In the genomic region with DNA sequence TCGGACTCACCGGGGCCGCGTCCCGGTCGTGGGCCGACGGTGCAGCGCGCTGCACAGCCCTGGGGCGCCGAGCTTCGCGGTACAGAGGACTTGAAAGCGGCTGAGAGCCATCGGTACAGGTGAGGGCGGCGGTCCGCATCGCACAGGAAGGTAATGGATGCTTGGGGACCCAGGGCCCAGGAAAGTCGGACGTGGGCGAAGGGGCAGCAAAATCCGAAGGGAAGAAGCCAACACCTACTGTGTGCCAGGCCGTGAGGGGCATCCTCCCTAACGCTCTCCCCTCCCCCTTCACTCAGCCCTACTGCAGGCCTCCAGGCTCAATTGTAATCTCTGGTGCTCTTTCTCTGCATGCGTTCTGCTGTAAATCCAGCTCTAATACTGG, we compare ENCODE assay signal across 8 mouse cellular contexts. TPM values are rescaled to one million over a fixed set of nuclear protein-coding genes. Genes with fewer than 3 reads are reported as not detected.
DNase-seq lines count a peak whose midpoint lies in the region; ATAC-seq and TF ChIP-seq lines count a peak whose summit lies in the region.

No protein-coding gene starts in this region.

- H3K79me2 ChIP-seq in myocyte (ENCODE audit: control insufficient read depth, insufficient read depth): peaks cover 49% of the 10 kb centered on the region

- peak overlapping the region; percentile 32 for H3ac ChIP-seq in myocyte (ENCODE audit: control insufficient read depth, insufficient read length)

- intact Hi-C loops in gastrocnemius, adult 2 months (cut with DNase I): loop anchor here (5.0 kb wide), 1 partner anchor 106 kb away; no protein-coding TSS in a partner anchor
- intact Hi-C loops in gastrocnemius, postnatal 14 days (cut with DNase I; ENCODE audit: low total_unique reads): no loop called here

- peak overlapping the region; percentile 89 for H3K4me3 ChIP-seq in gastrocnemius, adult 2 months
- H3K4me3 ChIP-seq in thymus, adult 2 months (ENCODE audit: control insufficient read depth, insufficient read depth, low read length): peak overlapping the region; percentile 71
- H3K4me3 ChIP-seq in myocyte: peak overlapping the region; percentile 91

- no peak for TF ChIP-seq POLR2A in thymus, adult 2 months (IDR thresholded peaks at IDR 0.05; ENCODE audit: control insufficient read depth, extremely low read depth, insufficient read depth, low read length, poor library complexity)
- no peak for TF ChIP-seq POLR2A in myocyte (IDR thresholded peaks at IDR 0.05; ENCODE audit: insufficient read length, low read depth)

- H3K27ac ChIP-seq in gastrocnemius, adult 2 months: peak overlapping the region; percentile 93
- no peak overlapping the region for H3K27ac ChIP-seq in thymus, adult 2 months (ENCODE audit: control insufficient read depth, insufficient read depth, low read length)

- peak; percentile 30 for ATAC-seq in inflammation-experienced regulatory T-cells, adult 6 months
- no peak for ATAC-seq in megakaryocyte-erythroid progenitor cell, adult 5-6 weeks (replicated peaks; ENCODE audit: low FRiP score, low TSS enrichment, poor library complexity, severe bottlenecking)

- no peak for TF ChIP-seq CTCF in gastrocnemius, adult 2 months (IDR thresholded peaks at IDR 0.05)
- TF ChIP-seq CTCF in thymus, adult 2 months (IDR thresholded peaks at IDR 0.05; ENCODE audit: borderline replicate concordance, control insufficient read depth, extremely low read depth, insufficient read depth, low read length, poor library complexity): no peak

- DNase-seq in gastrocnemius, adult 2 months: no peak
- no peak for DNase-seq in gastrocnemius, postnatal 14 days
- DNase-seq in thymus, adult 2 months: peak; percentile 48
- no peak for DNase-seq in thymus, postnatal 4 days
- no peak for DNase-seq in ovary, postnatal 14 days (ENCODE audit: low spot score)

- H3K36me3 ChIP-seq in thymus, adult 2 months (ENCODE audit: control insufficient read depth, insufficient read depth, low read length): peaks cover 25% of the 10 kb centered on the region
- H3K36me3 ChIP-seq in myocyte (ENCODE audit: control insufficient read depth, insufficient read depth): peaks cover 12% of the 10 kb centered on the region

- WGBS in thymus, adult 2 months: under 1% methylated on average over 27 of the region's 27 CpGs

- H3K4me1 ChIP-seq in thymus, adult 2 months (replicated peaks; ENCODE audit: control insufficient read depth, insufficient read depth, low read length): peaks cover 28% of the 10 kb centered on the region

- no peaks in the 10 kb centered on the region for H3K27me3 ChIP-seq in thymus, adult 2 months (ENCODE audit: control insufficient read depth, insufficient read depth, low read length)
- H3K27me3 ChIP-seq in myocyte (ENCODE audit: control insufficient read depth, insufficient read depth, insufficient read length): no peaks in the 10 kb centered on the region

- H3K4me2 ChIP-seq in myocyte (ENCODE audit: low read depth): peak overlapping the region; percentile 83

TF ChIP-seq in myocyte, 11 proteins besides CTCF, POLR2A, EP300 and RAD21:
- TF ChIP-seq SRF (IDR thresholded peaks at IDR 0.05; ENCODE audit: control insufficient read depth, insufficient read length, low read depth) (no peak), MAX (IDR thresholded peaks at IDR 0.05; ENCODE audit: low read depth) (no peak), POLR2AphosphoS2 (IDR thresholded peaks at IDR 0.05; ENCODE audit: insufficient read length, low read depth) (no peak), E2F4 (IDR thresholded peaks at IDR 0.05; ENCODE audit: insufficient read depth) (no peak), TCF3 (IDR thresholded peaks at IDR 0.05; ENCODE audit: insufficient read length, low read depth) (no peak), MYOG (IDR thresholded peaks at IDR 0.05; ENCODE audit: control insufficient read depth in 1 of 3, insufficient read depth in 1 of 3, insufficient read length in 2 of 3, low read depth in 2 of 3) (no peak), TCF12 (IDR thresholded peaks at IDR 0.05; ENCODE audit: insufficient read depth, poor library complexity, severe bottlenecking) (no peak), MYOD1 (IDR thresholded peaks at IDR 0.05; ENCODE audit: control insufficient read depth in 1 of 3, insufficient read length in 2 of 3, low read depth in 2 of 3) (no peak), REST (IDR thresholded peaks at IDR 0.05; ENCODE audit: insufficient read depth, insufficient read length) (no peak), CEBPB (IDR thresholded peaks at IDR 0.05; ENCODE audit: insufficient read depth, poor library complexity, severe bottlenecking) (no peak), USF1 (IDR thresholded peaks at IDR 0.05; ENCODE audit: low read depth) (no peak)

RNA-seq across cellular contexts. Expression of gene Sept1, which starts 0.4 kb away (rescaled TPM):
- total RNA-seq in gastrocnemius, adult 2 months (2021): 1 to 10 TPM in 1 of 2 experiments, under 1 TPM in 1; 0.89 to 2.1 TPM
- total RNA-seq in gastrocnemius, postnatal 14 days (2021): 1 to 10 TPM; 4.2 to 5.0 TPM
- 1,045 and 1,102 TPM in 2 replicates for polyA plus RNA-seq in thymus, adult 2 months (2012; rRNA removed)
- polyA plus RNA-seq in inflammation-experienced regulatory T-cells, adult 6 months (2017; shearing (Covaris generic)): 100 to 1,000 TPM; 783 to 927 (median 807) TPM
- 2.2 TPM for polyA plus RNA-seq in myocyte (2012; fragmentation: generic; extraction: Trizol)
- total RNA-seq in megakaryocyte-erythroid progenitor cell, adult 5-6 weeks (2014; fragmentation: Nextera tagmentation): 41.3 and 47.7 TPM in 2 replicates
- 24.8 and 25.5 TPM in 2 replicates for total RNA-seq in megakaryocyte-erythroid progenitor cell, adult 5-6 weeks (2017)

RNA-seq across cellular contexts. Expression of gene Zfp553, which starts 0.5 kb away (rescaled TPM):
- total RNA-seq in gastrocnemius, adult 2 months (2021): 1 to 10 TPM; 4.2 to 5.1 TPM
- 1 to 10 TPM; 4.2 to 5.4 TPM for total RNA-seq in gastrocnemius, postnatal 14 days (2021)
- polyA plus RNA-seq in thymus, adult 2 months (2012; rRNA removed): 30.4 and 31.6 TPM in 2 replicates
- 1 to 10 TPM; 3.3 to 6.8 (median 4.6) TPM for polyA plus RNA-seq in inflammation-experienced regulatory T-cells, adult 6 months (2017; shearing (Covaris generic))
- 11.4 TPM for polyA plus RNA-seq in myocyte (2012; fragmentation: generic; extraction: Trizol)
- 17.0 and 18.3 TPM in 2 replicates for total RNA-seq in megakaryocyte-erythroid progenitor cell, adult 5-6 weeks (2014; fragmentation: Nextera tagmentation)
- total RNA-seq in megakaryocyte-erythroid progenitor cell, adult 5-6 weeks (2017): 22.7 and 31.7 TPM in 2 replicates

RNA-seq across cellular contexts. Expression of gene Zfp771, which starts 10.7 kb away (rescaled TPM):
- total RNA-seq in gastrocnemius, adult 2 months (2021): 10 to 100 TPM; 17.6 to 17.7 TPM
- total RNA-seq in gastrocnemius, postnatal 14 days (2021): 10 to 100 TPM; 18.0 to 21.6 TPM
- polyA plus RNA-seq in thymus, adult 2 months (2012; rRNA removed): 91.3 and 102 TPM in 2 replicates
- 1 to 10 TPM in 1 of 3 experiments, under 1 TPM in 1, not detected in 1; 0.46 to 1.5 TPM for polyA plus RNA-seq in inflammation-experienced regulatory T-cells, adult 6 months (2017; shearing (Covaris generic))
- 34.9 TPM for polyA plus RNA-seq in myocyte (2012; fragmentation: generic; extraction: Trizol)
- 15.1 and 16.6 TPM in 2 replicates for total RNA-seq in megakaryocyte-erythroid progenitor cell, adult 5-6 weeks (2014; fragmentation: Nextera tagmentation)
- total RNA-seq in megakaryocyte-erythroid progenitor cell, adult 5-6 weeks (2017): 13.6 and 14.1 TPM in 2 replicates

RNA-seq across cellular contexts. Expression of gene Mylpf, which starts 24.7 kb away (rescaled TPM):
- over 10,000 TPM; 24,727 to 33,034 TPM for total RNA-seq in gastrocnemius, adult 2 months (2021)
- over 10,000 TPM; 57,620 to 58,231 TPM for total RNA-seq in gastrocnemius, postnatal 14 days (2021)
- 10.7 and 12.3 TPM in 2 replicates for polyA plus RNA-seq in thymus, adult 2 months (2012; rRNA removed)
- polyA plus RNA-seq in inflammation-experienced regulatory T-cells, adult 6 months (2017; shearing (Covaris generic)): 10 to 100 TPM; 23.0 to 25.8 (median 23.4) TPM
- 10,881 TPM for polyA plus RNA-seq in myocyte (2012; fragmentation: generic; extraction: Trizol)
- total RNA-seq in megakaryocyte-erythroid progenitor cell, adult 5-6 weeks (2014; fragmentation: Nextera tagmentation): 36.1 and 48.6 TPM in 2 replicates
- 22.2 and 30.8 TPM in 2 replicates for total RNA-seq in megakaryocyte-erythroid progenitor cell, adult 5-6 weeks (2017)

RNA-seq across cellular contexts. Expression of gene Tbc1d10b, which starts 25.1 kb away (rescaled TPM):
- total RNA-seq in gastrocnemius, adult 2 months (2021): 10 to 100 TPM; 31.6 to 32.8 TPM
- 10 to 100 TPM; 32.1 to 32.9 TPM for total RNA-seq in gastrocnemius, postnatal 14 days (2021)
- polyA plus RNA-seq in thymus, adult 2 months (2012; rRNA removed): 70.3 and 81.3 TPM in 2 replicates
- 10 to 100 TPM; 13.2 to 16.6 (median 13.6) TPM for polyA plus RNA-seq in inflammation-experienced regulatory T-cells, adult 6 months (2017; shearing (Covaris generic))
- polyA plus RNA-seq in myocyte (2012; fragmentation: generic; extraction: Trizol): 62.8 TPM
- 25.5 and 35.8 TPM in 2 replicates for total RNA-seq in megakaryocyte-erythroid progenitor cell, adult 5-6 weeks (2014; fragmentation: Nextera tagmentation)
- total RNA-seq in megakaryocyte-erythroid progenitor cell, adult 5-6 weeks (2017): 23.9 and 41.0 TPM in 2 replicates

Comparison
In these comparisons a context has a peak if more than half of its experiments do, and no peak if none do; other contexts are left out.
1. RNA of gene Sept1, which starts 0.4 kb away (total RNA-seq): 24.8 to 47.7 TPM in megakaryocyte-erythroid progenitor cell, adult 5-6 weeks; 4.2 to 5.0 TPM in gastrocnemius, postnatal 14 days and 0.89 to 2.1 TPM in gastrocnemius, adult 2 months; every median in the first group is over 4 times any median in the second.
2. Peak in every context shown above with its lines, with median percentiles within 50 percentile points of each other: H3K4me3 ChIP-seq.